Mouse (Mus musculus) midbrain, embryonic 13.5 days (tissue): ENCODE measurements around the gene Lrrc15. TPM values are rescaled to one million over a fixed set of nuclear protein-coding genes. Genes with fewer than 3 reads are reported as not detected.

Experiments used
- ATAC-seq: fragments of 200-750 bp; cut with Nextera tagmentation; 2 replicates; pipeline ENCODE4 v1.8.0; 2017; ENCODE audit warnings: mild to moderate bottlenecking, moderate TSS enrichment, moderate library complexity
- H3K27ac ChIP-seq: fragments of 300-500 bp; sonication (generic); 2 replicates; pipeline ENCODE4 v1.5.1; 2015; ENCODE audit warnings: inconsistent platforms, mild to moderate bottlenecking, moderate library complexity
- H3K27me3 ChIP-seq: fragments of 300-500 bp; sonication (generic); 2 replicates; pipeline ENCODE4 v1.6.1; 2015; ENCODE audit warnings: mild to moderate bottlenecking, inconsistent platforms
- H3K36me3 ChIP-seq: fragments of 300-500 bp; sonication (generic); 2 replicates; pipeline ENCODE4 v1.6.1; 2015; ENCODE audit warnings: mild to moderate bottlenecking, inconsistent platforms
- H3K4me1 ChIP-seq: fragments of 300-500 bp; sonication (generic); replicated peaks from 2 replicates; pipeline ENCODE4 v1.6.1; 2015; ENCODE audit warnings: inconsistent platforms
- H3K4me2 ChIP-seq: fragments of 300-500 bp; sonication (generic); replicated peaks from 2 replicates; pipeline ENCODE4 v1.6.1; 2015; ENCODE audit warnings: moderate library complexity, mild to moderate bottlenecking, inconsistent platforms
- H3K4me3 ChIP-seq: fragments of 300-500 bp; sonication (generic); replicated peaks from 2 replicates; pipeline ENCODE4 v1.5.1; 2015; ENCODE audit warnings: mild to moderate bottlenecking, inconsistent platforms
- H3K9ac ChIP-seq: fragments of 300-500 bp; sonication (generic); replicated peaks from 2 replicates; pipeline ENCODE4 v1.6.1; 2015; ENCODE audit warnings: mild to moderate bottlenecking, inconsistent platforms
- H3K9me3 ChIP-seq: fragments of 300-500 bp; sonication (generic); 2 replicates; pipeline ENCODE4 v1.6.1; 2016; ENCODE audit warnings: mild to moderate bottlenecking, inconsistent platforms
- WGBS: fragments of 180-500 bp; shearing (Covaris S2); methylation state at CpG from one replicate; pipeline ENCODE4 v1.1.7; 2015; 5-methylcytosine and 5-hydroxymethylcytosine counted together
- polyA plus RNA-seq: library from polyadenylated mRNA; unstranded; fragments of >200 nt; fragmentation: Nextera tagmentation; extraction: Ambion mirVana; gene quantifications from 2 replicates; pipeline ENCODE4 v1.2.1, GENCODE M21; 2015

Gene Lrrc15
- polyA plus RNA-seq, 1 experiment from 2014 or later, result 0.11 TPM

DNA sequence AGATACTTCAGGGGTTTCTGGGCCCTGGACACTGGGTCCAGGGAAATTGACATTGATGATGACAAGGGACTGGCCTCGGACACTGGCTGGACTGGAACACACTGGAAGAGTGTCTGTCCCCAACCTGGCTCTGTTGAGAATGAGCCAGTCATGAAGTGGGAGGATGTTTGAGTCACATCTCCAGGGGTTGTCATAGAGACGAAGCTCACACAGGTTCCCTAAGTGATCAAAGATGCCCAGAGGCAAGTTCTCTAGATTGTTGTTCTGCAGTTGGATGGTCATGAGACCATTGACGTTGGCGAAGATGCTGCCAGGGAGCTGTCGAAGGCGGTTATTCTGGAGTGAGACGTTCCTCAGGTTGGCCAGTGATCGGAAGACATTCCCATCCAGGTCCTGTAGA is 10.0 kb downstream of the Lrrc15 start:
- Histone ChIP-seq H3K27me3 (no peaks in the 10 kb centered on the region), H3K4me2 (no peak overlapping the region), H3K9me3 (no peaks in the 10 kb centered on the region), H3K9ac (no peak overlapping the region), H3K4me1 (0 out of 2 replicates have a peak, but pooled peaks cover 2% of the 10 kb centered on the region), H3K36me3 (no peaks in the 10 kb centered on the region), H3K4me3 (no peak overlapping the region), H3K27ac (no peak overlapping the region)
- no peak for ATAC-seq
- 93% methylated on average over 8 of the region's 8 CpGs for whole genome bisulfite sequencing

DNA sequence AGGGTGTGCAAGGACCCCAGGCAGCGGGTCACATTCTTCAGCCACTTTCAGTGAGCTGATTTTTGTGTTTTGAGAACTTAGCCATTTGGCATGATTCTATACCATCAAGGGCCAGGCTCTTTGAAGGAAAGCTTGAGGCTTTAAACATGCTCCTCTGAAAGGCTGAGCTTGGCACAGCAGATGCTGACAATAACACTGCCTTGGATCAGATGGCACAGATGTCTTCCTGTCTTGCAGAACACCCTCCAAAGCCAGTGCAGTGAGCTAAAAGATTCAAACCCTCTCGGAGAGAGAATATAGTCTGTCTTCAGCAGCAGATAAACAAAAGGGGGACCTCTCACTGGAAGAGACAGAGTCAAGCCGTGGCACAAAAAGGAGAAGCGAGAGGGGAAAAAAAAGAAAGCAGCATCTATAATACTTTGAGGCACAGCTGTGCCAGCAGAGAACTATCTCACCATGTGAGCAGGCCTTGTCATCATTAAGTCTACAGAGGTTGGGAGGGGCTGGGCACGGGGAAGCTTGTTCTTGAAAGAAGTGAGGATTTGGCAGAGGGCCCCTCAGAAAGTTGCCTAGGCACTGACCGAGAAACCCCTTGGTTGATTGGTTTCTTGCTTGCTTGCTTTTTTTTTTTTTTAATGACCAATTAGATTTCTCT is 11.0 kb downstream of the Lrrc15 start:
- H3K4me1 ChIP-seq, result 0 out of 2 replicates have a peak, but pooled peaks cover 2% of the 10 kb centered on the region
- H3K27me3 ChIP-seq, result no peaks in the 10 kb centered on the region
- WGBS, result 59% methylated on average over 6 of the region's 6 CpGs
- ATAC-seq, result no peak
- no peaks in the 10 kb centered on the region for H3K36me3 ChIP-seq
- H3K27ac ChIP-seq, result no peak overlapping the region
- no peak overlapping the region for H3K9ac ChIP-seq
- H3K4me3 ChIP-seq, result no peak overlapping the region
- H3K4me2 ChIP-seq, result no peak overlapping the region
- no peaks in the 10 kb centered on the region for H3K9me3 ChIP-seq

DNA sequence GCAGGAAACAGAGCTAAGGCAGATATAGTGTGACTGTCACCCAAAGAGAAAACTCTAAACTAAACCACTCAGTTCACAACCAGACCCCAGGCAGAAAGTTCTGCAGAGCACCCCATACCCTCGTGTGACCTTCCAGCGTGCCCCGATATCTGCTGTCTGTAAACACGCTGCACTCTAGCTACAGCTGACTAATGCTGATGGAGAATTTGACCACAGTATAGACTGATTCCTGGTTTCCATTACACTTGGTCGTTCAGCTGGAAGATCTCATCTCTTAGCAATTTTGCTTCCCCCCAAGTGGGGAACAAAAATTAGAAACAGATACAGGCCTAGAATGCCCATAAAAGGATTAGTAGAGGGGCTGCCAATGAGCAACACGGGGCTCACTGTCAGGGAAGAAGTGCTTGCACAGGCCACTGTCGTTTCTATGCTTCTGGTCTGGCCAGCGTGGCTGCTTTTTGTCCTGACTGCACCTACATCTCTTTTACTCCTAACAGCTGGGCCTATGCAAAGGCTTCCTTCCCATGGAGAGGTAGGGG is 11.8 kb downstream of the Lrrc15 start:
- Histone ChIP-seq H3K4me1 (0 out of 2 replicates have a peak, but pooled peaks cover 2% of the 10 kb centered on the region), H3K9ac (no peak overlapping the region), H3K27me3 (no peaks in the 10 kb centered on the region), H3K27ac (no peak overlapping the region), H3K4me2 (no peak overlapping the region), H3K4me3 (no peak overlapping the region), H3K36me3 (no peaks in the 10 kb centered on the region), H3K9me3 (no peaks in the 10 kb centered on the region)
- WGBS, result 66% methylated on average over 8 of the region's 8 CpGs
- no peak for ATAC-seq

DNA sequence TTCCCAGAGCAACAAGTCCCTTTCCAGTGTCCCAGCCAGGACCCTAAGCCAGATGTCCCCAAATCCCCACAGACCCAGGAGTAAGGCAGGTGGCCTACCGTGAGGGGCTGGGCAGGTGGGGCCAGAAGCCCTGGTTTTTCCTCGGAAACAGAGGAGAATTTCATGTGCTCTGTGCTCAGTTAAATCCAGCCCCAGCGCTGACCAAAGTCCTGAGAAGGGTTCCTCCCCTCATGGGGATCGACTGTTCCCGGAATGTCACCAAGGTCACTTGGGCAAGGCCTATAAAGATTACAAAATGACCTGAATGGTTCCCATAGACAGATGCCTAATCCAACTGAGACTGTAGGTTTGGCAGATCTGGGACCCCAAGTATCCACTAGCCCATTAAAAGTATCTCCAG is 15.7 kb downstream of the Lrrc15 start, which contains the start of gene Cpn2:
Gene Cpn2 (minus strand): TSS at position 141 of the 400 bp plus-strand sequence.
- Histone ChIP-seq H3K27ac (no peak within 1 kb of the TSS), H3K4me3 (no peak within 1 kb of the TSS), H3K4me1 (0 out of 2 replicates have a peak, but pooled peaks cover 2% of the 10 kb centered on the region), H3K9me3 (no peaks in the 10 kb centered on the region), H3K4me2 (no peak within 1 kb of the TSS), H3K27me3 (peaks cover 5% of the 10 kb centered on the region; the same call in 1 of the 2 replicates), H3K9ac (no peak within 1 kb of the TSS), H3K36me3 (no peaks in the 10 kb centered on the region)
- ATAC-seq, result no peak
- 74% methylated on average over 5 of the region's 5 CpGs for WGBS

DNA sequence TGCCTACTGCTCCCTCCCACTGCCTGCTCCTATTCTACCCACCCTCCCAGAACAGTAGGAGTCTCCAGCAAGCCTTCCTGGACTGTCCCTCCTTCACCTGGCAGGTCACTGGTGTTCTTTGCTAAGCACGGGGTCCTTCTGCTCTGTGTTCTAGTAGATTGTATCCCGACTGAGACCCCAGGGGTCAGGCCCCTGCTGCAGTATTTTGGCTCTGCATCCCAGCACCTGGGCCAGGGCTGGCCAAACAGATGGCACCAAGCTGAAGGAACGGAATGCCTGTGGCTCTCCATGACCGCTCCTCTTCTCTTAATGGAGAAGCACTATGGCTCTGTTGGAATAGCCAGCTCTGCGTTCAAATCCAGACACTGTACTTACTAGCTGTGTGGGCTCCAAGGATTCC is 16.5 kb downstream of the Lrrc15 start:
- H3K9ac ChIP-seq, result no peak overlapping the region
- WGBS, result 82% methylated on average over 5 of the region's 5 CpGs
- no peaks in the 10 kb centered on the region for H3K9me3 ChIP-seq

DNA sequence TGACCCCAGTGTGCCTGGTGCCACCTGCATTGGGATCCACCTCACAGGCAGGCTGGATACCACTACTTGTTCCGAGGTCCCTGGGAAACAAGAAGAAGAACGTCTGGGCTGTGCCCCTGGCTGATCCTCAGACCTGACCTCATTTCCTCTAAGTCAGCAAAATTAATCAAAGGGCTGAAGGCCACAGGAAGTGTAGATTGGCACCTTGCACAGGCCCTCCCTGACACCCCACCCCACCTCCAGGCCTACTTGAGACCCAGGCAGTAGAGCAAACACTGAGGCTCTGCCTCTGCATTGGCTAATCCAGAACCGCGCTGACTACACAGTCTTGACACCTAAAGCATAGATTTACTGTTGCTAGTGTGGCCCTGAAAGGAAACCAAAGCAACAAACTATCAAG is 17.4 kb downstream of the Lrrc15 start:
- Histone ChIP-seq H3K4me3 (no peak overlapping the region), H3K36me3 (no peaks in the 10 kb centered on the region), H3K27me3 (peaks cover 7% of the 10 kb centered on the region; the same call in 1 of the 2 replicates), H3K4me1 (no peaks in the 10 kb centered on the region), H3K9me3 (no peaks in the 10 kb centered on the region), H3K9ac (no peak overlapping the region), H3K4me2 (no peak overlapping the region), H3K27ac (no peak overlapping the region)
- 87% methylated on average over 4 of the region's 4 CpGs for WGBS
- ATAC-seq, result no peak

More for the DNA sequence above, 16.5 kb downstream of the Lrrc15 start:
- Histone ChIP-seq H3K4me3 (no peak overlapping the region), H3K27me3 (peaks cover 5% of the 10 kb centered on the region; the same call in 1 of the 2 replicates), H3K4me2 (no peak overlapping the region), H3K4me1 (no peaks in the 10 kb centered on the region), H3K36me3 (no peaks in the 10 kb centered on the region), H3K27ac (no peak overlapping the region)
- no peak for ATAC-seq

DNA sequence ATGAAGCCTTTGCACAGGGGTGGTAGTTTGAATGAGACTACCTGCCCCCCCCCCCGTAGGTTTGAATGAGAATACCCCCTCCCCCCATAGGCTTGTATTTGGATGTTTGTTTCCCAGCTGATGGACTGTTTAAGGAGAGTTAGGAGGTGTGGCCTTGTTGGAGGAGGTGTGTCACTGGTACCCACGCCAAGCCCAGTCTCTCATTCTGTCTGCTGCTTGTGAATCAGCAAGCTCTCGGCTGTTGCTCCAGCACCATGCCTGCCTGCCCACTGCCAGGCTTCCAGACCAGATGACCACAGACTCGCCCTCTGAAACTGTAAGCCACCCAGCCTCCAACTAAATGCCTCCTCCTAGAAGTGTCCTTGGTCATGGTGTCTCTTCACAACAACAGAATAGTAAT is 19.9 kb downstream of the Lrrc15 start:
- H3K9me3 ChIP-seq, result no peaks in the 10 kb centered on the region
- ATAC-seq, result no peak
- no peak overlapping the region for H3K4me3 ChIP-seq
- H3K27me3 ChIP-seq, result peaks cover 7% of the 10 kb centered on the region; the same call in 1 of the 2 replicates
- no peaks in the 10 kb centered on the region for H3K4me1 ChIP-seq
- no peak overlapping the region for H3K27ac ChIP-seq
- no peak overlapping the region for H3K4me2 ChIP-seq
- H3K36me3 ChIP-seq, result no peaks in the 10 kb centered on the region
- WGBS, result 64% methylated on average over 4 of the region's 4 CpGs
- H3K9ac ChIP-seq, result no peak overlapping the region

DNA sequence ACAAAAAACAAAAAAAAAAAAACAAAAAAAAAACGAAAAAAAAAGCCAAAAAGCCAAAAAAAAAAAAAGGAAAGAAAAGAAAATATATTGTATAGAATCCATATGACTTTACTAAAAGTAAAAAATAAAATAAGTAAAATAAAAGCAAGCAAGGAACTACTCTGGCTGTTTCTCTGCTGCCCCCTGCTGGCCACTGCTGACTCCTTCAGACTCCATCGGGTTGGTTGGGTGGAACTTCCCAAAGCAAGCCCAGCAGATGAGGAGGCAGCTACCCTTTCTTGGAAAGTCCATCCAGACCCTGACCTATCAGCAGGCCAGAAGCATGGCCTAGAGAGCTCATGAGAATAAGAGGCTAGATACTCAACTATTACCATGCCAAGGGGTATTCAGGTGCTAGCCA is 20.4 kb downstream of the Lrrc15 start:
- no peak; the same call in 1 of the 2 replicates for ATAC-seq
- 2% methylated on average over 2 of the region's 2 CpGs for WGBS
- H3K36me3 ChIP-seq, result no peaks in the 10 kb centered on the region

DNA sequence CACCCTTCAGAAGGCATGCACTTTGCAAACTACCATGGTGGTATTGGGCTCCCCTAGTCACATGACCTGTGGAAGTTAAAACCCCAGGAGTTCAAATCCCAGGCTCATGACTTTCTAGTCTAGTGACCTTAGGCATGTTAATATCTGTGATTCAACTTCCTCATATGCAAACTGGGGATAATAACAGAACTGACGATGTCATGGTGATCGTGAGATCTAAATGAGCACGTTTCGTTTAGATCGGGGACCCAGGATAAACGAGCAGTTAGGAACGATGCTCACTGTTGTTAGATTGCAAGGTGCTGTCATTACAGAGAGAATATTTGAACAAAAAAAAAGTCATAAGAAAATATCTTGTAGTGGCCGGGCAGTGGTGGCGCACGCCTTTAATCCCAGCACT is 20.9 kb downstream of the Lrrc15 start:
- Histone ChIP-seq H3K4me1 (no peaks in the 10 kb centered on the region), H3K9me3 (no peaks in the 10 kb centered on the region), H3K4me2 (no peak overlapping the region), H3K9ac (no peak overlapping the region), H3K27ac (no peak overlapping the region), H3K27me3 (peaks cover 11% of the 10 kb centered on the region; the same call in 1 of the 2 replicates), H3K4me3 (no peak overlapping the region), H3K36me3 (no peaks in the 10 kb centered on the region)
- 88% methylated on average over 10 of the region's 10 CpGs for WGBS
- no peak for ATAC-seq

More for the DNA sequence above, 20.4 kb downstream of the Lrrc15 start:
- no peak overlapping the region for H3K27ac ChIP-seq
- no peak overlapping the region for H3K4me3 ChIP-seq
- H3K9ac ChIP-seq, result no peak overlapping the region
- H3K27me3 ChIP-seq, result peaks cover 11% of the 10 kb centered on the region; the same call in 1 of the 2 replicates
- no peaks in the 10 kb centered on the region for H3K9me3 ChIP-seq
- no peak overlapping the region for H3K4me2 ChIP-seq
- H3K4me1 ChIP-seq, result no peaks in the 10 kb centered on the region

DNA sequence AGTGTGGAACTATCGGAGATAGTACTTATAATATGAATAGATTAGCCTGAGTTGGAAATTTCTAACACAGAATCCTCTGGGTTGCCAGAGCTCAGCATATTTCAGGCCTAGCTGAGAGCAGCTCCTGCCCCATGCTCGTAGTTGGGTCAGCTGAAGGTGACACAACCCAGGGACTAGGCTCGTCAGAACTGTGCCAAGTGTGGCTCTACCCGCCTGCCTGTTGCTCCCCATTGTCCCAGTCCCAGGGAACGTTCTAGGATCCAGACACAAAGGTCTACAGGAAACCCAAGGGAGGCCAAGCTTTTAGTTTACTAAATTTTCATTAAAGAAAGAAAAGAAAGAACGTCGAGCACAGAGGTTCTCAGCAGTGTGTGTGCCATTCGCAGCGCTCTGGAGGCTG is 21.7 kb downstream of the Lrrc15 start:
- ATAC-seq, result no peak
- Histone ChIP-seq H3K36me3 (no peaks in the 10 kb centered on the region), H3K9me3 (no peaks in the 10 kb centered on the region), H3K27ac (no peak overlapping the region), H3K4me3 (no peak overlapping the region), H3K9ac (no peak overlapping the region), H3K4me1 (no peaks in the 10 kb centered on the region), H3K4me2 (no peak overlapping the region), H3K27me3 (peaks cover 11% of the 10 kb centered on the region; the same call in 1 of the 2 replicates)
- WGBS, result 87% methylated on average over 9 of the region's 9 CpGs

DNA sequence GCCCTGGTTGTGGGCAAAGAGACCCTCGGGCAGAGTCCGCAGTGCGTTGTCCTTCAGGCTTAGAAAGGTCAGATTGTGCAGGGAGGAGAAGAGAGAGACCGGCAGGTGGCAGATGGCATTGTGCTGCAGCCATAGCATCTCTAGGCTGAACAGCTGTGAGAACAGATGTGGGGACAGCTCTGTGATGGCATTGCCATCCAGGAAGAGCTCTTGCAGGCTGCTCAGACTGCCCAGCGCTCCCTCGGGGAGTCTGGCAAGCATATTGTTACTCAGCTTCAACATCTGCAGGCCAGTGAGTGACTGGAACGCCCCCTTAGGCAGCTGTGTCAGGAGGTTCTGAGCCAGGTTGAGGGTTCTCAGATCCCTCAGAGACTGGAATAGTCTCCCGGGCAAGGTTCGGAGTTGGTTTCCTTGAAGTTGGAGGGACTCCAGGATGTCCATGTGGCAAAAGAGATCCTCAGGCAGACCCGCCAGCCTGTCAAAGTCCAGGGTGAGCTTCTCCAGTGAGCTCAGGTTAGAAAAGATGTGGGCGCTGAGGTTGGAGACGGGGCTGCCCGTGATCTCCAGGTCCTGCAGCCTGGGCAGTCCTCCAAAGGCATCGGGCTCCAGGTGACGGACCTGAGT is 22.9 kb downstream of the Lrrc15 start:
- H3K9ac ChIP-seq, result no peak overlapping the region
- H3K27me3 ChIP-seq, result peaks cover 12% of the 10 kb centered on the region; the same call in 1 of the 2 replicates
- no peak overlapping the region for H3K27ac ChIP-seq
- H3K36me3 ChIP-seq, result no peaks in the 10 kb centered on the region
- 91% methylated on average over 15 of the region's 15 CpGs for WGBS
- no peaks in the 10 kb centered on the region for H3K9me3 ChIP-seq
- no peak for ATAC-seq
- no peaks in the 10 kb centered on the region for H3K4me1 ChIP-seq
- no peak overlapping the region for H3K4me2 ChIP-seq
- no peak overlapping the region for H3K4me3 ChIP-seq

DNA sequence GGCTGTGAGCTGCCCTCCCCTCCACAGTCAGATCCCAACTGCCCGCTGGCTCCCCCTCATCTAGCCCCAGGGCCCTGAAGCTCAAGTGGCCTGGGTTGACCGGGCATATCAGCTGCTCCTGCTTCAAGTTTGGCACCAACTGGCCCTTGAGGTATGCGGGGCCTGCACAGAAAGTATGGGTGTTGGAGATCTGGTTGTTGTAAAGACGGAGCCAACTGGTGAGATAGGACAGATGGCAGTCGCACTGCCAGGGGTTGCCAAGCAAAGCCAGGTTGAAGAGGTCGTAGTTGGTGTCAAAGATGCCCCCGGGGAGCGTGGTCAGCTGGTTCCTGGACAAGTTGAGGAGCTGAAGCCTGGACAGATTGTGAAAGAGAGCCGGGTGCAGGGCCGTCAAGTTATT is 23.6 kb downstream of the Lrrc15 start:
- H3K9me3 ChIP-seq, result no peaks in the 10 kb centered on the region
- no peak for ATAC-seq
- no peaks in the 10 kb centered on the region for H3K4me1 ChIP-seq
- H3K4me2 ChIP-seq, result no peak overlapping the region
- H3K27ac ChIP-seq, result no peak overlapping the region
- H3K27me3 ChIP-seq, result peaks cover 15% of the 10 kb centered on the region; the same call in 1 of the 2 replicates
- H3K4me3 ChIP-seq, result no peak overlapping the region
- WGBS, result 93% methylated on average over 10 of the region's 10 CpGs
- H3K36me3 ChIP-seq, result no peaks in the 10 kb centered on the region
- H3K9ac ChIP-seq, result no peak overlapping the region
